Comparison of ENCODE assay signal across 23 mouse cellular contexts in genomic region chr2:22648394-22648793, GRCm38 (mm10). TPM values are rescaled to one million over a fixed set of nuclear protein-coding genes. Genes with fewer than 3 reads are reported as not detected.
"Had no signal": no experiment of that assay in that cellular context is flagged by ENCODE, and none has a peak within 500 bp of the region (broad histone marks: within the 10 kb centered on the region; RNA-seq: fewer than 3 reads in every experiment).

No protein-coding gene starts in this region.

- H3K4me3 ChIP-seq: kidney, embryonic 15.5 days; layer of hippocampus, adult 2 months; liver, embryonic 12.5 days; liver, embryonic 15.5 days; lung, embryonic 15.5 days; midbrain, embryonic 12.5 days; midbrain, embryonic 15.5 days; neural tube, embryonic 13.5 days had no signal

- H3K4me1 ChIP-seq: kidney, embryonic 15.5 days; liver, embryonic 12.5 days; liver, embryonic 15.5 days; lung, embryonic 15.5 days; midbrain, embryonic 15.5 days had no signal

- DNase-seq: kidney, adult 2 months; kidney, postnatal 14 days; kidney, postnatal 4 days; layer of hippocampus, adult 9-11 months; lung, adult 18-20 months; lung, postnatal 14 days; thymus, adult 18-20 months; thymus, postnatal 36 days had no signal

- H3K27ac ChIP-seq: kidney, embryonic 15.5 days; layer of hippocampus, adult 2 months; liver, embryonic 12.5 days; liver, embryonic 15.5 days; lung, embryonic 15.5 days; macrophage; midbrain, embryonic 12.5 days; midbrain, embryonic 15.5 days; neural tube, embryonic 13.5 days had no signal

- H3K27me3 ChIP-seq: kidney, embryonic 15.5 days; liver, embryonic 12.5 days; liver, embryonic 15.5 days; lung, embryonic 15.5 days; midbrain, embryonic 12.5 days; midbrain, embryonic 15.5 days; neural tube, embryonic 13.5 days had no signal

- H3K36me3 ChIP-seq: kidney, embryonic 15.5 days; liver, embryonic 12.5 days; liver, embryonic 15.5 days; lung, embryonic 15.5 days; midbrain, embryonic 12.5 days; midbrain, embryonic 15.5 days; neural tube, embryonic 13.5 days had no signal

- H3K9ac ChIP-seq: kidney, embryonic 15.5 days; liver, embryonic 12.5 days; liver, embryonic 15.5 days; lung, embryonic 15.5 days; midbrain, embryonic 12.5 days; midbrain, embryonic 15.5 days; neural tube, embryonic 13.5 days had no signal

RNA-seq across cellular contexts. Expression of gene Gad2, which starts 26.4 kb away (rescaled TPM):
- total RNA-seq: megakaryocyte, adult 5-6 weeks; neutrophil, adult 5-6 weeks had no signal
- polyA plus RNA-seq: intestine, embryonic 14.5 days; intestine, postnatal 0 days; kidney, adult 2 months; liver, embryonic 12.5 days; macrophage; spleen, adult 2 months; urinary bladder, adult 2 months had no signal
